Mouse (Mus musculus) bone marrow, adult 2 months (tissue): Measurements from ENCODE around the gene Sipa1l1.

ENCODE experiments used
- CTCF ChIP-seq: fragments of 200-500 bp; IDR thresholded peaks from 2 replicates; pipeline ENCODE4 v1.5.1; 2011; ENCODE audit warnings: low read length, control low read depth; ENCODE audit not compliant: control insufficient read depth, insufficient read depth
- POLR2A ChIP-seq: fragments of 200-500 bp; IDR thresholded peaks from 2 replicates; pipeline ENCODE4 v1.6.1; 2011; ENCODE audit warnings: low read depth, mild to moderate bottlenecking, control low read depth, low read length, borderline replicate concordance; ENCODE audit not compliant: control insufficient read depth

DNA sequence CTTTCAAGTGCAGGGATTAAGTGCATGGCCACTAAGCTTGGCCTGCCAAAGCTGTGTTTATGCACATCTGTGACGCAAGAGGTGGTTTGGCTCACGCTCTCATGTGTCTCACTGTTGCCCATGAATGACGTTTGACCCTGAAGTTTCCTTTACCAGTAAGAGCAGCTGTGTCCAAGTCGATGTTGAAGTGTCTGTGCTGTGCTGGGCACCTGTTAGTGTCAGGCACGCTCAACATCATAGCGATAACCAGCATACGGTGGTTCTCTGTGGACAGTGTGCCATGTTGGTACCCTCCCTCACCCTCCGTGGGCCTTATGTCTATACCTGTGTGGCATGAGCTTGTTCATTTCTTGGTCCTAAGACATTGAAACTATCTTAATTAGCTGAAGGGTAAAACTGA lies 249.9 kb downstream of the Sipa1l1 start:
- TF ChIP-seq POLR2A (no peak), CTCF (no peak)
